Mouse (Mus musculus): ENCODE measurements around the gene Olfr651.
"Not testable (repeated sequence)": the region's sequence is repeated elsewhere in the genome, so short reads cannot be mapped to it uniquely, and the experiment has no call there.

The Olfr651 gene

GRCm38 (mm10) chr7:104549833-104550232, at the start of gene Olfr651:
Gene Olfr651, plus strand, starts transcription at chr7:104550133.
- DNase-seq (ENCODE audit: low spot score in 2 of 2): no peak

GRCm38 (mm10) chr7:104501186-104501585, 48.7 kb upstream of the Olfr651 start:
- not testable (repeated sequence) for DNase-seq (ENCODE audit: low spot score in 2 of 2)

- peak in 1 of 2 experiments; percentile 3 for DNase-seq (ENCODE audit: low spot score in 2 of 2)
Measured at GRCm38 (mm10) chr7:104501589-104502371, 48.2 kb upstream of the Olfr651 start.

GRCm38 (mm10) chr7:104507421-104508065, 42.4 kb upstream of the Olfr651 start, which contains the start of gene Trim30d:
Gene Trim30d, minus strand, starts transcription at chr7:104507849.
- not testable (repeated sequence) for DNase-seq (ENCODE audit: low spot score in 2 of 2)

- no peak for DNase-seq (ENCODE audit: low spot score in 2 of 2)
Measured at GRCm38 (mm10) chr7:104552700-104553099, 2.8 kb downstream of the Olfr651 start.

DNA sequence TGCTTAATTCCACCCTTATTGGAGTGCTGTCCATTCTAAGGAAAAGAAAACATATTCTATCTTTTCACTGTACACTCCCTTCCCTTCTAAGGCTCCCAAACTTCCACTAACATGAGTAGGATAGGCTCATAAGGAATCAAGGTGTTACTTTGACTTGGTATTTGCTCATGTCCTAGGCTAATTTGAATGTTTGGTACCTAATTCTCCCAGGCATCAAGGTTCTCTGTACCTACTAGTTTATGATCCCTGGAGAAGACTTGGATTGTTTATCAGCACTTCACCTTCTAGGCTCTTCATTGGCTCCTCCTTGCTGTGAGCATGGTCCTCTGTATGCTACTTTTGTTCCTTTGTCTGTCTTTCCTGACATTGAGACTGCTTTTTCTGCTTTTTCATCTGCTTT, 10.7 kb downstream of the Olfr651 start, which contains the start of gene Olfr652:
Gene Olfr652 (plus strand): TSS at position 301 of the 400 bp plus-strand sequence.
- DNase-seq (ENCODE audit: low spot score in 2 of 2): no peak

DNA sequence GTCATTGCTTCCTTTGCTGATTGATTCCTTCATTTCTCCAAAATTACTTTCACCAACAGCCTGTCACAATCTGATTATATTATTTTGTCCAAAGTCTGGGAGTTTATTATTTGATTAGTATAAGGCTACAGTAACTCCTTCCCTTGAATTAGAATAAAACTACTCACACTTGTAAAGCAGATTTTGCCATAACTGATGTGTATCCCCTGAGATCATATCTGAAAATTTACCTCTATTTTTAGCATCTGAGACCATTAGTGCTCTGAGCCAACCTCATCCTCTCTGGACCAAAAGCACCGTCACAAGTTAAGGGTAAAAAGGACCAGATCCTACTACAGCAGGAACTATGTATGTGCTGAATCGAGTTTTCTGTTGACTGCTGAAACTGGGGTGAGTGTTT, 27.1 kb downstream of the Olfr651 start, which contains the start of gene Olfr653:
Gene Olfr653 (plus strand): TSS at position 301 of the 400 bp plus-strand sequence.
- DNase-seq (ENCODE audit: low spot score in 2 of 2): no peak

DNA sequence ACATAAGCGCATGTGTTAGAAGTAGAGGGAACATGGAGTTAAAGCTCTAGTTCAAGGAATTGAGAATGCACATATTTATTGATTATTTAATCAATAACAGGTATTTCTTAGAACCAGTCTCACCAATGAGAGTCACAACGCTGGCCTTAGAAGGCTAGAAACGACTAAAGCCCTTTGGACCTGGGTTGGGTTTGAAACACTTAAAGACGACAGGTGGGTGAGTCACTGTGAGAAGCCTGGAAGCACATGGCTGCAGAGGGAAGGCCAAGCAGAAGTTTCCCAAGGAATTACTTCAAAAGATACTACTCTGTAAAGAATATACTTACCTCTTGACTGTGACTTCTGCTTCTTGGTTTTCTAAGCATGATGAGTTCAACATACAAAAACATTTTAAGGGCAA, 30.9 kb downstream of the Olfr651 start:
- DNase-seq (ENCODE audit: low spot score in 2 of 2): no peak

- no peak for DNase-seq (ENCODE audit: low spot score in 2 of 2)
Measured at GRCm38 (mm10) chr7:104581429-104581828, 31.5 kb downstream of the Olfr651 start.

GRCm38 (mm10) chr7:104586725-104587124, 36.8 kb downstream of the Olfr651 start, which contains the start of gene Olfr654:
Gene Olfr654, plus strand, starts transcription at chr7:104587025.
- DNase-seq (ENCODE audit: low spot score in 2 of 2): no peak

- DNase-seq (ENCODE audit: low spot score in 2 of 2): no peak
Measured at GRCm38 (mm10) chr7:104588274-104588673, 38.3 kb downstream of the Olfr651 start.

GRCm38 (mm10) chr7:104601679-104602078, 51.7 kb downstream of the Olfr651 start, which contains the start of gene Olfr655:
Gene Olfr655, minus strand, starts transcription at chr7:104601779.
- no peak for DNase-seq (ENCODE audit: low spot score in 2 of 2)

DNA sequence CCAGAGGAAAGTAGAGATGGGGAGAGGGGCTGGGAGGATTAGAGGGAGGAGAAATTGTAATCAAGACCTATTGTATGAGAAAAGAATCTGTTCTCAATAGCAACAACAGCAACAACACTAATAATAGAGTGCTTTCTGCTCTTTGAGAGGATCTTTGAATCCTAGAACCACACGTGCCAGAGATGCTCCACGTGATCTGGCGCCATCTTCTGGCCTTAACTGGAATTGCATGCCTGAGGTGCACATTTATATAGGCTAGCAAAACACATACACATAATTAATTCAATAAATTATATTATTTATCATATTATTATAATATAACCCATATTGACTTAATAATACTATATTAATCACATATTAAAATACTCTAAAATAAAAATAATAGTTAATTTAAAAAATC, 53.2 kb downstream of the Olfr651 start:
- peak; percentile 11 to 40 for DNase-seq (ENCODE audit: low spot score in 2 of 2)

Measured in spleen, postnatal 14 days (tissue).